In the genomic region with DNA sequence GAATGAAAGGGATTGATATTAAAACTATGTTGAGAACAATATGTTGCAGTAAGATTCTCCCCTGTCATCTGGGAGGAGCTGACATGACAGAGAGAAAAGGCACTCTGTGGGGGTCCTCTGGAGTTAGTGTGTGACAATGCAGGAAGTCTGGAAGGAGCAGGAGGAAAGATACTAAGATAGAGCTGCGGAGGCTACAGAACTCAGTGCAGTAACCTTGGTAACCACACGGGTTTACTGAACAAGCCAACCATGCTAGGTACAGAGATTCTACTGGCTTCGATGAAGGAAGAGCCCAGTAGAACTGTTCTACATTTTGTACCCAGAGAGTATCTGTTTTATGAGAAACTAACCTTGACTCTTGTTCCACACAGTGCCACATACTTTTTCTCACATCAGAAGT, we compare ENCODE assay signal across 24 mouse cellular contexts.
A peak's percentile ranks its signal among the peaks of the same experiment; 100 is the strongest.
DNase-seq lines count a peak whose midpoint lies in the region; ATAC-seq lines count a peak whose summit lies in the region.
"Had no signal": no experiment of that assay in that cellular context is flagged by ENCODE, and none has a peak within 500 bp of the region (broad histone marks: within the 10 kb centered on the region; RNA-seq: fewer than 3 reads in every experiment).

No protein-coding gene starts in this region.

- no peaks in the 10 kb centered on the region for H3K4me1 ChIP-seq in hindbrain, embryonic 11.5 days (replicated peaks; ENCODE audit: control insufficient read depth, insufficient read depth, low read length)
- no peaks in the 10 kb centered on the region for H3K4me1 ChIP-seq in hindbrain, embryonic 14.5 days (replicated peaks; ENCODE audit: control insufficient read depth, insufficient read depth, low read length)
- no peaks in the 10 kb centered on the region for H3K4me1 ChIP-seq in limb, embryonic 11.5 days (ENCODE audit: control insufficient read depth, insufficient read depth, low read length)
- peaks cover 5% of the 10 kb centered on the region for H3K4me1 ChIP-seq in limb, embryonic 10.5 days
- H3K4me1 ChIP-seq: embryonic facial prominence, embryonic 15.5 days; forebrain, embryonic 10.5 days; heart, embryonic 15.5 days had no signal

- 37% methylated on average over 3 of the region's 3 CpGs for WGBS in hindbrain, embryonic 11.5 days
- 31% methylated on average over 3 of the region's 3 CpGs for WGBS in hindbrain, embryonic 14.5 days
- WGBS in limb, embryonic 11.5 days: 58% methylated on average over 3 of the region's 3 CpGs
- WGBS in limb, embryonic 10.5 days: 60% methylated on average over 3 of the region's 3 CpGs

- DNase-seq in embryo, embryonic 10.5 days (ENCODE audit: low spot score): peak; percentile 12
- DNase-seq in embryo, embryonic 9.5 days (ENCODE audit: extremely low spot score): no peak
- DNase-seq in hindbrain, embryonic 11.5 days (ENCODE audit: low spot score): peak; percentile 15
- DNase-seq in hindbrain, embryonic 14.5 days (ENCODE audit: low spot score): no peak
- DNase-seq in limb, embryonic 11.5 days (ENCODE audit: low spot score): peak; percentile 8
- no peak for DNase-seq in limb, embryonic 10.5 days (ENCODE audit: low spot score)
- DNase-seq in ZHBTc4 (ENCODE audit: low read depth, low spot score): peak; percentile 15
- DNase-seq in urinary bladder, adult 18-20 months (ENCODE audit: low spot score in 2 of 2): no peak
- DNase-seq: adrenal gland, adult 8-10 months; adrenal gland, postnatal 36 days; cerebellum, adult 11 months; cerebellum, adult 8-10 months; cerebellum, postnatal 14 days; gastrocnemius, postnatal 10 days; heart, adult 2 months; heart, postnatal 14 days; kidney, adult 11 months had no signal

- no peak overlapping the region for H3K4me3 ChIP-seq in hindbrain, embryonic 11.5 days (ENCODE audit: low read depth, low read length)
- H3K4me3 ChIP-seq in hindbrain, embryonic 14.5 days (replicated peaks; ENCODE audit: low read length): no peak overlapping the region
- no peak overlapping the region for H3K4me3 ChIP-seq in limb, embryonic 11.5 days (ENCODE audit: low read depth, low read length)
- H3K4me3 ChIP-seq in limb, embryonic 10.5 days: no peak overlapping the region
- H3K4me3 ChIP-seq: embryonic facial prominence, embryonic 15.5 days; erythroblast, embryonic 14.5 days; forebrain, embryonic 10.5 days; heart, adult 2 months; heart, embryonic 15.5 days had no signal

- no peaks in the 10 kb centered on the region for H3K27me3 ChIP-seq in hindbrain, embryonic 11.5 days (ENCODE audit: control insufficient read depth, insufficient read depth, low read length)
- no peaks in the 10 kb centered on the region for H3K27me3 ChIP-seq in hindbrain, embryonic 14.5 days (ENCODE audit: control insufficient read depth, insufficient read depth, low read length)
- H3K27me3 ChIP-seq in limb, embryonic 11.5 days (ENCODE audit: control insufficient read depth, insufficient read depth, low read length): no peaks in the 10 kb centered on the region
- H3K27me3 ChIP-seq in limb, embryonic 10.5 days (ENCODE audit: low read depth, poor library complexity, severe bottlenecking): no peaks in the 10 kb centered on the region
- H3K27me3 ChIP-seq: embryonic facial prominence, embryonic 15.5 days; heart, embryonic 15.5 days; Patski had no signal

- no peak overlapping the region for H3K4me2 ChIP-seq in hindbrain, embryonic 11.5 days (replicated peaks; ENCODE audit: low read depth, low read length)
- no peak overlapping the region for H3K4me2 ChIP-seq in hindbrain, embryonic 14.5 days (replicated peaks)
- H3K4me2 ChIP-seq in limb, embryonic 11.5 days (ENCODE audit: low read depth, severe bottlenecking): no peak overlapping the region
- H3K4me2 ChIP-seq: embryonic facial prominence, embryonic 15.5 days; heart, embryonic 11.5 days; heart, embryonic 15.5 days had no signal

- no peaks in the 10 kb centered on the region for H3K9me3 ChIP-seq in hindbrain, embryonic 11.5 days (ENCODE audit: control insufficient read depth, low read length)
- H3K9me3 ChIP-seq in hindbrain, embryonic 14.5 days (ENCODE audit: control insufficient read depth, low read length): no peaks in the 10 kb centered on the region
- no peaks in the 10 kb centered on the region for H3K9me3 ChIP-seq in limb, embryonic 11.5 days (ENCODE audit: control insufficient read depth, low read length)
- H3K9me3 ChIP-seq in limb, embryonic 10.5 days (replicated peaks): no peaks in the 10 kb centered on the region
- H3K9me3 ChIP-seq: embryonic facial prominence, embryonic 15.5 days; forebrain, embryonic 10.5 days; heart, embryonic 15.5 days had no signal

- no peak overlapping the region for H3K9ac ChIP-seq in hindbrain, embryonic 11.5 days (ENCODE audit: low read depth, low read length)
- H3K9ac ChIP-seq in hindbrain, embryonic 14.5 days: no peak overlapping the region
- no peak overlapping the region for H3K9ac ChIP-seq in limb, embryonic 11.5 days (ENCODE audit: low read length)
- H3K9ac ChIP-seq: embryonic facial prominence, embryonic 15.5 days; heart, embryonic 15.5 days had no signal

- no peak overlapping the region for H3K27ac ChIP-seq in hindbrain, embryonic 11.5 days (ENCODE audit: low read depth, low read length)
- no peak overlapping the region for H3K27ac ChIP-seq in hindbrain, embryonic 14.5 days
- H3K27ac ChIP-seq in limb, embryonic 11.5 days (replicated peaks; ENCODE audit: low read depth, low read length): no peak overlapping the region
- H3K27ac ChIP-seq in limb, embryonic 10.5 days: no peak overlapping the region
- H3K27ac ChIP-seq: embryonic facial prominence, embryonic 15.5 days; forebrain, embryonic 10.5 days; heart, adult 2 months; heart, embryonic 15.5 days had no signal

- H3K36me3 ChIP-seq in hindbrain, embryonic 11.5 days (ENCODE audit: control insufficient read depth, insufficient read depth, low read length): no peaks in the 10 kb centered on the region
- no peaks in the 10 kb centered on the region for H3K36me3 ChIP-seq in hindbrain, embryonic 14.5 days (replicated peaks; ENCODE audit: control insufficient read depth, insufficient read depth)
- no peaks in the 10 kb centered on the region for H3K36me3 ChIP-seq in limb, embryonic 11.5 days (ENCODE audit: control insufficient read depth, insufficient read depth, low read length)
- H3K36me3 ChIP-seq in limb, embryonic 10.5 days: no peaks in the 10 kb centered on the region
- H3K36me3 ChIP-seq: embryonic facial prominence, embryonic 15.5 days; forebrain, embryonic 10.5 days; heart, embryonic 15.5 days had no signal

- no peak for ATAC-seq in hindbrain, embryonic 11.5 days (ENCODE audit: low FRiP score)
- no peak for ATAC-seq in hindbrain, embryonic 14.5 days (ENCODE audit: low FRiP score)
- no peak for ATAC-seq in limb, embryonic 11.5 days (ENCODE audit: insufficient number of reproducible peaks, low FRiP score, low TSS enrichment, low read depth)
- ATAC-seq: hindbrain, embryonic 16.5 days; Patski had no signal

Comparison
In these comparisons a context has a peak if more than half of its experiments do, and no peak if none do; other contexts are left out.
1. DNase-seq: peak in embryo, embryonic 10.5 days (single experiment), hindbrain, embryonic 11.5 days (single experiment), limb, embryonic 11.5 days (single experiment) and ZHBTc4 (single experiment); none in embryo, embryonic 9.5 days (single experiment), hindbrain, embryonic 14.5 days (single experiment), limb, embryonic 10.5 days (single experiment) and urinary bladder, adult 18-20 months (0 of 2).